Mouse (Mus musculus): ENCODE results near the gene Adcy1. TPM values are rescaled to one million over a fixed set of nuclear protein-coding genes. Genes with fewer than 3 reads are reported as not detected.

Gene Adcy1
- polyA plus RNA-seq, 1 experiment: 0.40 TPM

DNA sequence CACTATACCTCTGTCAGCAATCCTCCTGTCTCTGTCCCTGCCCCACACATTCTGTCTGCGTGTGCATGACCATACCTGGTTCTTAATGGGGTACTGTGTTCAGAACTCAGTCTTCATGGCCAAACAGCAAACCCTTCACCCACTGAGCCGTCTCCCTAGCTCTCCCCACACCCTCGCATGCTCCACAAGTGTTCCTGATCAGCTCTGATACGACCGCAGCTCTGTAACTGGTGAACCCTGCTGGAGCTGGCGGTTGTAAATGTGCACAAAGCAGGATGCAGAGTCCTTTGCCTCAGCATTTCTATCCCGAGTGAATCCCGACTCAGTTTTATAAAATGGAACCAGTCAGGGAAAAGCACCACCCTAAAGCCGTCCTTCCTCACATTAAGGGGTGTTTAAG lies 140.6 kb downstream of the Adcy1 start:
- TF ChIP-seq POLR2A (IDR thresholded peaks at IDR 0.05; ENCODE audit: borderline replicate concordance, control insufficient read depth, low read depth, low read length) (no peak), CTCF (IDR thresholded peaks at IDR 0.05; ENCODE audit: control insufficient read depth, insufficient read depth, low read length) (no peak)
- Histone ChIP-seq H3K4me1 (ENCODE audit: control insufficient read depth, insufficient read depth, low read length) (no peaks in the 10 kb centered on the region), H3K27ac (ENCODE audit: control insufficient read depth, insufficient read depth, low read depth, low read length, poor library complexity) (no peak overlapping the region), H3K4me3 (replicated peaks; ENCODE audit: control insufficient read depth, low read depth, low read length) (no peak overlapping the region)
- 85% methylated on average over 9 of the region's 9 CpGs for WGBS

DNA sequence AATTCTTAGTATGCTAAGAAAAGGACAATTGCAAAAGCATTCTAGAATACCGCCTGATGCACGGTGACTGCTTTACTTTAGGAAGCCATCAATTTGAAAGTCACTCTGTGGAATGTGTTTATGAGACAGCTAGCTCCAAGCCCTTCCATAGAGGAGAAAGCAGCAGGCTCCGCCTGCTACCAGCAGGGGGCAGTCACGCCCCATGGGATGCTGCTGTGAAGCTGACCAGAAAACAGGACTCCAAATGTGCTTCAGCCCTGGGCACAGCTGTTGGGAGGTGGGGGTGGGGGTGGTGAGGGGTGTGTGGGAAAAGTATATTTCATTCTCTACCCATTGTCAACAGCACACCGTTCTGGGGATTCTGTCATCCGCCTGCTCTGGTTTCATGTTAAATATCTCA lies 147.1 kb downstream of the Adcy1 start:
- H3K27ac ChIP-seq (ENCODE audit: control insufficient read depth, insufficient read depth, low read depth, low read length, poor library complexity): no peak overlapping the region
- no peaks in the 10 kb centered on the region for H3K4me1 ChIP-seq (ENCODE audit: control insufficient read depth, insufficient read depth, low read length)
- no peak for TF ChIP-seq POLR2A (IDR thresholded peaks at IDR 0.05; ENCODE audit: borderline replicate concordance, control insufficient read depth, low read depth, low read length)
- peak; percentile 68 for TF ChIP-seq CTCF (IDR thresholded peaks at IDR 0.05; ENCODE audit: control insufficient read depth, insufficient read depth, low read length)
- WGBS: 21% methylated on average over 6 of the region's 6 CpGs
- no peak overlapping the region for H3K4me3 ChIP-seq (replicated peaks; ENCODE audit: control insufficient read depth, low read depth, low read length)

DNA sequence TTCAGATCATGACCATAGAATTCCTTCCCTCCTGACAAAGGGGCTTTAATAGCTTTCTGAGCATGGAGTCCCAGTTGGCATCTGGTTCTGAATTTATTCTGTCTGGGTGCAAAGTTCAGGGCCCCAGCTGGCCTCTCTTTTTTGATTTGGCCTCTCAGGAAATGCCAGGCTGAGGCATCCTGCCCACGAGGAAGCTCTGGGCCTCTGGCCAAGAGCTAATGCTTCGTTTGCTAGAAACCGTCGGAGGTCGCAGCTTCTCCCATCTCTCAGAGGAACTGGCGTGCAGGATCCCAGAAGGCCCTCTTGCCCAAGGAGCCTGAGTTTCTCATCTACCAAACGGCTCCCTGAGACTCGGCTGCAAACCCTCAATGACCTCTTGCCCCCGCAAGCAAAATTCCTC lies 147.9 kb downstream of the Adcy1 start:
- WGBS: 9% methylated on average over 9 of the region's 9 CpGs
- Histone ChIP-seq H3K4me3 (replicated peaks; ENCODE audit: control insufficient read depth, low read depth, low read length) (no peak overlapping the region), H3K27ac (ENCODE audit: control insufficient read depth, insufficient read depth, low read depth, low read length, poor library complexity) (no peak overlapping the region), H3K4me1 (ENCODE audit: control insufficient read depth, insufficient read depth, low read length) (no peaks in the 10 kb centered on the region)
- TF ChIP-seq POLR2A (IDR thresholded peaks at IDR 0.05; ENCODE audit: borderline replicate concordance, control insufficient read depth, low read depth, low read length): no peak
- TF ChIP-seq CTCF (IDR thresholded peaks at IDR 0.05; ENCODE audit: control insufficient read depth, insufficient read depth, low read length): no peak

- no peak for TF ChIP-seq CTCF (IDR thresholded peaks at IDR 0.05; ENCODE audit: control insufficient read depth, insufficient read depth, low read length)
- no peak for TF ChIP-seq POLR2A (IDR thresholded peaks at IDR 0.05; ENCODE audit: borderline replicate concordance, control insufficient read depth, low read depth, low read length)
- H3K4me1 ChIP-seq (ENCODE audit: control insufficient read depth, insufficient read depth, low read length): no peaks in the 10 kb centered on the region
- H3K27ac ChIP-seq (ENCODE audit: control insufficient read depth, insufficient read depth, low read depth, low read length, poor library complexity): no peak overlapping the region
- WGBS: 22% methylated on average over 17 of the region's 17 CpGs
- no peak overlapping the region for H3K4me3 ChIP-seq (replicated peaks; ENCODE audit: control insufficient read depth, low read depth, low read length)
Observed at GRCm38 (mm10) chr11:7212126-7212798, 149.0 kb downstream of the Adcy1 start.

GRCm38 (mm10) chr11:7213161-7213500 lies 149.8 kb downstream of the Adcy1 start:
- no peak overlapping the region for H3K27ac ChIP-seq (ENCODE audit: control insufficient read depth, insufficient read depth, low read depth, low read length, poor library complexity)
- 6% methylated on average over 19 of the region's 19 CpGs for WGBS
- no peaks in the 10 kb centered on the region for H3K4me1 ChIP-seq (ENCODE audit: control insufficient read depth, insufficient read depth, low read length)
- TF ChIP-seq CTCF (IDR thresholded peaks at IDR 0.05; ENCODE audit: control insufficient read depth, insufficient read depth, low read length) (no peak), POLR2A (IDR thresholded peaks at IDR 0.05; ENCODE audit: borderline replicate concordance, control insufficient read depth, low read depth, low read length) (no peak)
- H3K4me3 ChIP-seq (replicated peaks; ENCODE audit: control insufficient read depth, low read depth, low read length): no peak overlapping the region

- Histone ChIP-seq H3K4me3 (replicated peaks; ENCODE audit: control insufficient read depth, low read depth, low read length) (no peak within 1 kb of the TSS), H3K27ac (ENCODE audit: control insufficient read depth, insufficient read depth, low read depth, low read length, poor library complexity) (no peak within 1 kb of the TSS), H3K4me1 (ENCODE audit: control insufficient read depth, insufficient read depth, low read length) (no peaks in the 10 kb centered on the region)
- 3% methylated on average over 102 of the region's 104 CpGs for WGBS
- TF ChIP-seq CTCF (IDR thresholded peaks at IDR 0.05; ENCODE audit: control insufficient read depth, insufficient read depth, low read length): no peak
- TF ChIP-seq POLR2A (IDR thresholded peaks at IDR 0.05; ENCODE audit: borderline replicate concordance, control insufficient read depth, low read depth, low read length): no peak
Observed at GRCm38 (mm10) chr11:7213501-7214341, 150.4 kb downstream of the Adcy1 start, which contains the start of gene Igfbp3. TSS of gene Igfbp3 (minus strand) at chr11:7213923.

GRCm38 (mm10) chr11:7214342-7214660 lies 151.0 kb downstream of the Adcy1 start:
- 5% methylated on average over 12 of the region's 12 CpGs for WGBS
- H3K4me3 ChIP-seq (replicated peaks; ENCODE audit: control insufficient read depth, low read depth, low read length): no peak overlapping the region
- no peak for TF ChIP-seq POLR2A (IDR thresholded peaks at IDR 0.05; ENCODE audit: borderline replicate concordance, control insufficient read depth, low read depth, low read length)
- no peak for TF ChIP-seq CTCF (IDR thresholded peaks at IDR 0.05; ENCODE audit: control insufficient read depth, insufficient read depth, low read length)
- no peak overlapping the region for H3K27ac ChIP-seq (ENCODE audit: control insufficient read depth, insufficient read depth, low read depth, low read length, poor library complexity)
- H3K4me1 ChIP-seq (ENCODE audit: control insufficient read depth, insufficient read depth, low read length): no peaks in the 10 kb centered on the region

DNA sequence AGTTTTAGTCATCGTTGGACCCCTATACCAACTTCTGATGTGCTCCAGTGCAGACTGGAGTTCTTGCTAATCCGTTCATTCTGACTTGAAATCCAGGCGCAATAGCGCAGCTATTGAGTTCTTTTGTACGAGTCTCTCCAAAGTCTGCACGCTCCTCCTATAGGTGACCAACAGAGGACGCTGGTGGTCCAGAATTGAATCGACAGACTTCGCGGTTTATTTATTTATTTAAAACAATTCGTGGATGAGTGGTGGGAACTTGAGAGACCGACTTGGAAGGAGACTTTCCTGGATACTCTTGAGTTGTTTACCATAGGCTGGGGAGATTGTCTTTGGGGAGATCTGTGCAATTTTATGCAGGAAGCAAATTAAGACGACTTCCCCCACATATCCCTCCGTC lies 151.5 kb downstream of the Adcy1 start:
- H3K27ac ChIP-seq (ENCODE audit: control insufficient read depth, insufficient read depth, low read depth, low read length, poor library complexity): no peak overlapping the region
- H3K4me1 ChIP-seq (ENCODE audit: control insufficient read depth, insufficient read depth, low read length): no peaks in the 10 kb centered on the region
- 4% methylated on average over 14 of the region's 14 CpGs for WGBS
- no peak for TF ChIP-seq CTCF (IDR thresholded peaks at IDR 0.05; ENCODE audit: control insufficient read depth, insufficient read depth, low read length)
- TF ChIP-seq POLR2A (IDR thresholded peaks at IDR 0.05; ENCODE audit: borderline replicate concordance, control insufficient read depth, low read depth, low read length): no peak
- H3K4me3 ChIP-seq (replicated peaks; ENCODE audit: control insufficient read depth, low read depth, low read length): no peak overlapping the region
